Mouse (Mus musculus) c-Kit-positive CD71-positive TER-119-positive erythroid progenitor cells, embryonic 14.5 days (primary cell): Measurements from ENCODE around the gene D630045J12Rik.

Experiments
- DNase-seq: peaks from one replicate; pipeline ENCODE4 v3.0.0-alpha.2; 2013; ENCODE audit warnings: low spot score

Gene D630045J12Rik

GRCm38 (mm10) chr6:38094701-38095100 is 159.1 kb downstream of the D630045J12Rik start:
- DNase-seq = no peak

GRCm38 (mm10) chr6:38092539-38092938 is 161.3 kb downstream of the D630045J12Rik start:
- DNase-seq = no peak

GRCm38 (mm10) chr6:38087242-38088026 is 166.4 kb downstream of the D630045J12Rik start:
- no peak for DNase-seq

- DNase-seq = no peak
These were observed 170.6 kb downstream of the D630045J12Rik start for GRCm38 (mm10) chr6:38083204-38083603.

GRCm38 (mm10) chr6:38081727-38082341 is 172.0 kb downstream of the D630045J12Rik start:
- no peak for DNase-seq

- no peak for DNase-seq
These were observed 173.4 kb downstream of the D630045J12Rik start for GRCm38 (mm10) chr6:38080364-38080763.

GRCm38 (mm10) chr6:38073592-38073991 is 180.2 kb downstream of the D630045J12Rik start:
- no peak for DNase-seq
